Mouse (Mus musculus) ovary, postnatal 36 days (tissue): ENCODE measurements around the gene Neurl1a.
A peak's percentile ranks its signal among the peaks of the same experiment; 100 is the strongest.

Experiments used
- DNase-seq: peaks from one replicate; pipeline ENCODE4 v3.0.0; 2022; ENCODE audit warnings: low spot score, mixed read lengths

Neurl1a gene

GRCm38 (mm10) chr19:47213470-47213869, 34.9 kb downstream of the Neurl1a start:
- no peak for DNase-seq

- DNase-seq = no peak
Observed at GRCm38 (mm10) chr19:47216766-47217165, 38.1 kb downstream of the Neurl1a start.

- DNase-seq = no peak
Observed at GRCm38 (mm10) chr19:47219622-47220021, 41.0 kb downstream of the Neurl1a start.

- no peak for DNase-seq
Observed at GRCm38 (mm10) chr19:47220232-47220631, 41.6 kb downstream of the Neurl1a start.

- DNase-seq = no peak
Observed at GRCm38 (mm10) chr19:47221006-47221405, 42.4 kb downstream of the Neurl1a start.

- no peak for DNase-seq
Observed at GRCm38 (mm10) chr19:47221500-47222153, 43.0 kb downstream of the Neurl1a start.

GRCm38 (mm10) chr19:47222154-47222840, 43.7 kb downstream of the Neurl1a start:
- DNase-seq = no peak

- DNase-seq = no peak
Observed at GRCm38 (mm10) chr19:47222841-47223557, 44.4 kb downstream of the Neurl1a start.

GRCm38 (mm10) chr19:47224743-47225142, 46.1 kb downstream of the Neurl1a start:
- no peak for DNase-seq

GRCm38 (mm10) chr19:47225791-47226190, 47.2 kb downstream of the Neurl1a start:
- DNase-seq = no peak

GRCm38 (mm10) chr19:47228725-47229252, 50.2 kb downstream of the Neurl1a start:
- DNase-seq = peak; percentile 67

- no peak for DNase-seq
Observed at GRCm38 (mm10) chr19:47229461-47229860, 50.8 kb downstream of the Neurl1a start.

GRCm38 (mm10) chr19:47230082-47230481, 51.5 kb downstream of the Neurl1a start:
- DNase-seq = no peak

- DNase-seq = no peak
Observed at GRCm38 (mm10) chr19:47230682-47231081, 52.1 kb downstream of the Neurl1a start.

GRCm38 (mm10) chr19:47231389-47231788, 52.8 kb downstream of the Neurl1a start:
- no peak for DNase-seq

GRCm38 (mm10) chr19:47232077-47232865, 53.7 kb downstream of the Neurl1a start:
- DNase-seq = no peak

- DNase-seq = no peak
Observed at GRCm38 (mm10) chr19:47233087-47233486, 54.5 kb downstream of the Neurl1a start.

- no peak for DNase-seq
Observed at GRCm38 (mm10) chr19:47240076-47240475, 61.5 kb downstream of the Neurl1a start.

GRCm38 (mm10) chr19:47240957-47241356, 62.3 kb downstream of the Neurl1a start:
- no peak for DNase-seq

- DNase-seq = no peak
Observed at GRCm38 (mm10) chr19:47242227-47242626, 63.6 kb downstream of the Neurl1a start.

GRCm38 (mm10) chr19:47245512-47245911, 66.9 kb downstream of the Neurl1a start:
- DNase-seq = no peak

GRCm38 (mm10) chr19:47247791-47248190, 69.2 kb downstream of the Neurl1a start:
- DNase-seq = no peak
